Mouse (Mus musculus): ENCODE results near the gene Mfsd11.

DNA sequence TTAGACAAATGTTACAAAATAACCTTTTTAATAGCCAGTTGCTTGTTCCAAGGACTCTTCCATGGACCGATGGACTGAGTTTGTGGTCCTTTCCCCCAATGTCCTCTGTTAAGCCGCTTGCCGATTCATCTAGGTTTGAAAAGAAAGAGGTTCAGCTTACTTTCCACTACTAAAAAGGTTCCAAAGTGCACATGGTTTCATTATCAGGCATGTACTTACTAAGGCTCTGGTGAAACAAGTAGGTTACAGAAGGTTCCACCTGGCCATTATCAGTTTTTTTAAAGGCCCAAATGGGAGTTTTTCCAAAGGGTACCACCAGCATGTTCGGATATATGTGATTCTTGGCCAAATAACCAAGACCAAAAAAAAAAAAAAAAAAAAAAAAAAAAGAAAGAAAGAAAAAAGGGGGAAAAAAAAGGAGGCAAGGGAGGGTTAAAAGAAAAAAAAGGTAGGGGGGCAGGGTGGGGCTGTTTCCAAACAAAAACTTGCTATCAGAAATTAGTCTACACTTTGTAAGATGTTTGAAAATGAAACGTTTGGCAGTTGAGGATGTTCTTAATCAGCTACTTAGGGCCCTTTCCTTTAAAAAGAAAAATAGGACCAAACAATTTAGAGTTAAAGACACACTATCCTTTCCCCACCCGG, 1.3 kb upstream of the Mfsd11 start:
- TF ChIP-seq HCFC1 (IDR thresholded peaks at IDR 0.05; ENCODE audit: borderline replicate concordance, insufficient read depth, low read length): no peak
- no peak for TF ChIP-seq CHD2 (IDR thresholded peaks at IDR 0.05; ENCODE audit: low read depth, low read length)
- TF ChIP-seq ZNF384 (IDR thresholded peaks at IDR 0.05; ENCODE audit: low read depth, low read length): peak; percentile 13; the same call in 1 of the 2 replicates
